Mouse (Mus musculus) heart, adult 2 months (tissue): ENCODE data around the gene Entpd7.

Experiments used
- CTCF ChIP-seq: fragments of 200-600 bp; IDR thresholded peaks from 2 replicates; pipeline ENCODE4 v1.8.1; 2022; ENCODE audit warnings: antibody characterized with exemption, mild to moderate bottlenecking, moderate library complexity
- POLR2A ChIP-seq: fragments of 200-500 bp; IDR thresholded peaks from 2 replicates; pipeline ENCODE4 v1.6.1; 2011; ENCODE audit warnings: mild to moderate bottlenecking, low read depth, low read length, control low read depth; ENCODE audit not compliant: insufficient read depth

DNA sequence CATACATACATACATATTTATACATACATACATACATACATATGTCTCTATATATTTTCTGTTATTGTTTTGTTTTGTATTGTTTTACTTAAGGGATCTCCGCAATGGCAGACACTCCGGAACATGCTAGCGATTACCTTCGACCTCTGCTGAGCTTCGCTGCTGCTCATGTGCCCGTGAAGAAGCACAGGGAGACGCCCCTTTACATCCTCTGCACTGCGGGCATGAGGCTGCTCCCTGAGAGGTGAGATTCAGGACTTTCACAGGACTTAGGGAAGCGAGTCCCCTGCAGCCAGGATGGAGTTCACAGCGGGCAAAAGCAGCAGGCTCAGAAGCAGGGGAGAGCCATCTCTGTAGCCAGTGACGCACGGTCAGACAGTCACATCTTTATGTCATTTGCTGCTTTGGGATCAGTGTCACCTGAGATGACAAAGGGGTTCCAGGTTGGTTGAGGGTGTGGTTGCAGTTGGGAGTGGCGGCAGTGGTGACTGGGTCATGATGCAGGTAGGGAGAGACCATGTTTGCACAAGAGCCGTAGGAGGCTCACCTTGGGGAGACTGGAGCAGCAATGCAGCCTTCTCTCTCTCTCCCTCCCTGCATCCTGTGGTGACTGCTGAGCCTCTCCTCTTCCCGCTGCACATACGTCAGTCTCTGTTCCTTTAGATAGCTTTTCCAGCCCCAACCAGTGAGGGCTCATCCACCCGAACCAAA, 15.5 kb downstream of the Entpd7 start:
- TF ChIP-seq CTCF = no peak
- TF ChIP-seq POLR2A = no peak
